Mouse (Mus musculus) NIH3T3 (cell line): Measurements from ENCODE around the gene Ncl.

ENCODE experiments used
- DNase-seq: peaks from one replicate; pipeline ENCODE4 v3.0.0-alpha.2; 2012; ENCODE audit warnings: low read depth

The Ncl gene

GRCm38 (mm10) chr1:86358906-86359797, at the start of gene Ncl:
Gene Ncl, minus strand, starts transcription at chr1:86359400.
- DNase-seq, result peak; percentile 100

- DNase-seq, result no peak
Observed at GRCm38 (mm10) chr1:86408515-86408914, 49.3 kb upstream of the Ncl start.

DNA sequence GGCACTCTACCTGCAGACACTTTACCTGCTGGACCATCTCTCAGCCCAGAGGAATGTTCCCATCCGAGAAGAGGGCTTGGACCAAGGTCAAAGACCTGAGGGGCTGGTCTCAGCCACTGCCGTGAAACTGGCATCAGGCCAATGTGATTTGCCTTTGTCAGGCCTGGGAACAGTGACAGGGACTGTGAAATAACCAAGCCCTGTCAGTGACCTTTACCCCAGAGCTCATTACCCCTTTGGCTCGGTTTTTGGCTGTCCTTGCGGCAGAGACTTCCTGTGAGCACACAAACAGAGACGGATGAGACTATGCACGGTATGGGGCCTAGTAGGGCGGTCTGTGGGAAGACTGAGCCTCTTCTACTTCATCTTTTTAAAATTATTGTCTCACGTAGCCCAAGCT, 47.7 kb upstream of the Ncl start:
- DNase-seq, result no peak

DNA sequence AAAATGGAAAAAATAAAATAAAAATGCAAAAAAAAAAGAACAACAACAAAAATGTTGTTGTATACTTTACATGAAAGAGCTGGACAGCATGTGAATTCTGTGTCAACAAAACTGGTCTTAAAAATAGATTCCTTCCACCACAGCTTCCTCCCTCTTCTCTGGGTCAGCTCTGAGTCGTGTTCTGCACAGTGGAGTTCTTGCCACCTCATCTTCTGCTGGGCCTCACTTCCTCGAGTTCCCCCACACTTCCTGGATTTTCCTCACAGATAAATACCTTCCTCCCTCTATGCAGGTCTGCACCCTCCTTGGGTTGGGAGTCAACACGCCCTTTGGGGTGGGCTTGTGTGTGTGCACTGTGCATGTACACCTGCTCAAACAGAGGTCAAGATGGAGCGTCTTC, 47.1 kb upstream of the Ncl start:
- DNase-seq, result peak; percentile 24

- DNase-seq, result peak; percentile 38
Observed at GRCm38 (mm10) chr1:86404834-86405233, 45.6 kb upstream of the Ncl start.

DNA sequence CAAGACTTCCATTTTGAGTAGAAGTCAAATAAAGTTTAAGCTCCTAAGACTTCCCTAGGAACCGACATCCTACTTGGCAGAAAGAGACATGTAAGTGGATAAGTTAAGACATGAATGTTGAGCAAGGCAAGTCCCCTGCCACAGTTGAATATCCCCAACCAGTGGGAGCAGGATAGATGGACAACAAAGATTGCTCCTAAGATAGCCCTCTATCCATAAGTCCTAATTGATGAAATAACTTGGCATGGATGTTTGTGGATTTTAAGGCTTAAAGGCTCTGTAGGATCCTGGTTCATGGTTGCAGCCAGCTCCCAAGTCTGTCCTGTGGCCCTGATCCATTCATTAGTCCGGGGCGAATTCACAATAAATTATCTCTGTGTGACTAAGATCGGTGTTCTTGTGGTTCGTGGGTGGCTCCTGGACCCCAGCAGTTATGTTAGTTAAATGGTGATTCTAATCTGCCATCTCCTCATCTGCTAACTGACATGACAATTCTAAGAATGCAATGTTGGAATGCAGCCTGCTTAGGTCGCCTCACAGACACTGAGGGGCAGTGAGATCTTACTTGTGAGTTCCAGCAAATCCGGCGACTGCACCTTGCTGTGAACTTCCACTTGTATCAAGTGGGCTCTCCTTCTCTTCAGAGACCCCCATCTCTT, 41.0 kb upstream of the Ncl start:
- DNase-seq, result no peak

- DNase-seq, result no peak
Observed at GRCm38 (mm10) chr1:86399322-86399721, 40.1 kb upstream of the Ncl start.

GRCm38 (mm10) chr1:86398222-86398621, 39.0 kb upstream of the Ncl start:
- DNase-seq, result no peak

DNA sequence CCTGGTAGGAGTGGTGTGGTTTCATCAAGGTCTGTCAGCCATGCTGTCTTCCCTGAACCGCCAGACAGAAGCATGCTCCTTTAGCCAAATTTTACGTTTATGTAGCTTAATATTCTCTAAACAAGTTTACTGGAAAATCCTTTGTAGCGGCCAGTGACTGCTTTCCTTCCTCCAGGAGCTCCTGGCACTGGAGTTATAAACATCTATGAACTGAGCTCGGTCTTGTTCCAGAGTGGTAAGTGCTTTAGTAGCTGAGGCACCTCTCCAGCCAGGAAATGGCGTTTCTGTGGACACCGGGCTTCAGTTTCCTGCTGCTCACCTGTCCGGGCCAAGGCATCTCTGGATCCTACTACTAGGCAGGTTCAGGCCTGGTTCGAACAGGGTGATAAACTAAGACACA, 38.4 kb upstream of the Ncl start:
- DNase-seq, result no peak

DNA sequence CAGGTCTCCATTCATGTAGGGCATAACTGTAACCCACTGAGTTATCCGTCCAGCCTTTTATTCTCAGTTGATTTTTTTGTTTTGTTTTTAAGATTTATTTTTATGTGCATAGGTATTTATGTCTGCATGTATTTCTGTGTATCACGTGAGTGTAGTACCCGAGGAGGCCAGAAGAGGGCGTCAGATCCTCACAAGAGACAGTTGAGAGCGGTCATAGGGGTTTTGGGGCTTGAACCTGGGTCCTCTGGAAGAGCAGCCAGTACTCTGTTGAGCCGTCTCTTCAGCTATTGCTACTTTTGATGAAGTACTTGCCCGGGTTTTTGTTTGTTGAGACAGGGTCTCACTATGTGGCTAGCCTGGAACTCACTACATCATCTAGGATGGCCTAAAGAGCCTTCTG, 36.7 kb upstream of the Ncl start:
- DNase-seq, result no peak

DNA sequence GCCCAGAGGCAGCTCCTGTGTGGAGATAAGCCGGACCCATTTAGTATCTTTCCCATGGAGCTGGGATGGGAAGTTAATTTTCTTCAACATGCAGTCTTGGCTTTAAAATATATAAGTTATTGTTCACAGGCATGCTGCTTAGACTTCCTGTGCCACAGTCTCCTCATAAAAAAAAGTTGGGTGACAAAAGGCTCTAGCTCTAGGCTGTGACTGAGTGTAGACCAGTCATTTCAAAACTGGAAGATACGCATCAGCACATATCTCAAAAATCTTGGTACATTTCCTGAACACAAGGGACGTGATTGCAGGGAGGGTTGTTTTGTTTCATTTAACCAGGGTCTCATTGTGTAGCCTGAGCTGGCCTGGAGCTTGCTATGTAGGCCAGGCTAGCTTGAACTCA, 35.0 kb upstream of the Ncl start:
- no peak for DNase-seq

GRCm38 (mm10) chr1:86393219-86393618, 34.0 kb upstream of the Ncl start:
- DNase-seq, result no peak

DNA sequence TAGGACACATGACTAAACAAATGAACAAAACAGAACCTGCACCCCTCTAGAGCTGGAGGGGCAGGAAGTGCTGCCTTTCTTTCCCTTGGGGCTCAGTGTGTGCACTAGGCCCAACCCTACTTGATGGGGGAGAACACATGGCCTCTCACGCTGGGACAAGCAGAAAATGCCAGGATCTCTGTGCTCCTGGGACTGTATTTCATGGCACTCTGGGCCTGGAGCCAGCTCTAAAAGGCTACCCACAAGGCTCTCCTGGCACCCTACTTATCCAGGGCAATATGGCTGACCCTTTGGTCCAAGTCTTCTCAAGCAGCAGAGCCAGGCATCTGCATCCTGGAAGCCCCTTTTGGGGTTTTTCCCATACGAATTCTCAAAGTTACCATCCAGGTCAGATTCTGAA, 32.2 kb upstream of the Ncl start:
- no peak for DNase-seq

DNA sequence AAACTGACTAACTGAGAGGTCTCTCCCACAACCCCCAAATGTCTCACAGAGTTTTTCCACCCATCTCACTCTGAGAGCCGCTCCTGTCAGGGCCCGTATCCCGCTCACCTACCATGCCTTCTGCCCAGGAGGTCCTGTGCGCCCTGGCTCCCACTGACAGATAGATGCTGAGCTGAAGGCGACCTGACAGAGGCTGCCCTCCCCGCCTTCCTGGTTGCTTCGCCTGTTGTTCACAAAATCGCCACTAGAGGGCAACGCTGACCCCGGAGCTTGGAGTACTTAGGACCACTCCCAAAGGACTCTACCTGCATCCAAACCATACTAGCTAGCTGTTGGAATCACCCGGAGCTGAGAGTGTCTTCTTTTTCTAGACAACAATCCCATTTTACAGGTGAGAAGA, 30.0 kb upstream of the Ncl start:
- peak; percentile 82 for DNase-seq

- peak; percentile 68 for DNase-seq
Observed at GRCm38 (mm10) chr1:86381027-86381426, 21.8 kb upstream of the Ncl start.

- DNase-seq, result peak; percentile 53
Observed at GRCm38 (mm10) chr1:86379161-86379569, 20.0 kb upstream of the Ncl start.

- DNase-seq, result no peak
Observed at GRCm38 (mm10) chr1:86378662-86379061, 19.5 kb upstream of the Ncl start.

DNA sequence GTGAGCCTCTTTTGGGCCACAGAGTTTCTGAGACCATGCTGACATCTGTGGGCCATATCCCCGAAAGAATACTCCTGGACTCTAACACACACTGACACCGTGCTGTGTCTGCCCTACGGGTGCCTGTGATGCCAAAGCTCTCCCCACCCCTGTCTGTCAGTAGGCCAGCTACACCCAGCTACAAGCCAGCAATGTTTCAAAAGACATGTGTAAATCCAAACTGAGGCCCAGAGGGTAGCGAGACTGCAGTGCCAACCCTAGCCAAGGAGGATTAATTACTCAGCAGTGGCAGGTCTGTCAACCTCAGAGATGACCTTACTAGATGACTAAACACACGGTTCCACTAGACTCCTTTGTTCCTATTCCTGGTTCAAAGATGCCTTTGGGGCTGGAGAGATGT, 17.2 kb upstream of the Ncl start:
- peak; percentile 25 for DNase-seq

GRCm38 (mm10) chr1:86371997-86372396, 12.8 kb upstream of the Ncl start:
- peak; percentile 79 for DNase-seq

GRCm38 (mm10) chr1:86368086-86368485, 8.9 kb upstream of the Ncl start:
- no peak for DNase-seq

DNA sequence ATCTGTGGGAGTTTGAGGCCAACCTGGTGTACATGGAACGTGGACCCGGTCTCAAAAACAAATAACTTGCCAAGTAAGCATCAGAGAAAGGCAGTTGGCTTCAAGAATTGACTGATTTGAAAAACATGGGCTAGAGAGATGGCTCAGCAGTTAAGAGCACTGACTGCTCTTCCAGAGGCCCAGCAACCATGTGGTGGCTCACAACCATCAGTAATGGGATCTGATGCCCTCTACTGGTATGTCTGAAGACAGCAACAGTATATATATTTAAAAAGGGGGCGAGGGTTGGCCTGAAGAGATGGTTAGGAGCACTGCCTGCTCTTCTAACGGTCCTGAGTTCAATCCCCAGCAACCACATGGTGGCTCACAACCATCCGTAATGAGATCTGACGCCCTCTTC, 4.5 kb upstream of the Ncl start:
- peak; percentile 53 for DNase-seq

GRCm38 (mm10) chr1:86361852-86362615, 2.8 kb upstream of the Ncl start:
- no peak for DNase-seq

GRCm38 (mm10) chr1:86360441-86360840, 1.2 kb upstream of the Ncl start:
- no peak for DNase-seq
